Mouse (Mus musculus) small intestine, adult 2 months (tissue): Measurements from ENCODE around the gene Fgd4.
"Not testable (repeated sequence)": the region's sequence is repeated elsewhere in the genome, so short reads cannot be mapped to it uniquely, and the experiment has no call there.

Experiments
- CTCF ChIP-seq: fragments of 200-500 bp; IDR thresholded peaks from 2 replicates; pipeline ENCODE4 v1.5.1; 2012; ENCODE audit warnings: low read depth, mild to moderate bottlenecking, control low read depth, inconsistent platforms, low read length, moderate library complexity, mixed read lengths; ENCODE audit not compliant: insufficient replicate concordance, insufficient read length; ENCODE audit errors: extremely low read depth
- POLR2A ChIP-seq: fragments of 200-500 bp; IDR thresholded peaks from 2 replicates; pipeline ENCODE4 v1.6.1; 2012; ENCODE audit warnings: low read depth, mild to moderate bottlenecking, control low read depth, inconsistent platforms, low read length, moderate library complexity

GRCm38 (mm10) chr16:16367217-16367616, 233.1 kb downstream of the Fgd4 start:
- TF ChIP-seq POLR2A, CTCF: not testable (repeated sequence)
